Mouse (Mus musculus): Measurements from ENCODE around the gene Cyp4f14. TPM values are rescaled to one million over a fixed set of nuclear protein-coding genes. Genes with fewer than 3 reads are reported as not detected.
A peak's percentile ranks its signal among the peaks of the same experiment; 100 is the strongest.
"Not testable (repeated sequence)": the region's sequence is repeated elsewhere in the genome, so short reads cannot be mapped to it uniquely, and the experiment has no call there.

Gene Cyp4f14
- polyA plus RNA-seq, 1 experiment from 2014 or later: not detected

GRCm38 (mm10) chr17:32890852-32891238 lies 26.3 kb downstream of the Cyp4f14 start:
- H3K27ac ChIP-seq: peak overlapping the region; percentile 89
- no peaks in the 10 kb centered on the region for H3K27me3 ChIP-seq
- H3K9me3 ChIP-seq (replicated peaks): no peaks in the 10 kb centered on the region
- 1% methylated on average over 11 of the region's 11 CpGs for WGBS
- peak overlapping the region; percentile 72 for H3K9ac ChIP-seq
- peak overlapping the region; percentile 76 for H3K4me2 ChIP-seq
- peak; percentile 50 for ATAC-seq (replicated peaks; ENCODE audit: low FRiP score)
- peaks cover 13% of the 10 kb centered on the region for H3K36me3 ChIP-seq
- peaks cover 19% of the 10 kb centered on the region for H3K4me1 ChIP-seq
- H3K4me3 ChIP-seq (replicated peaks): peak overlapping the region; percentile 78

GRCm38 (mm10) chr17:32889611-32890010 lies 27.5 kb downstream of the Cyp4f14 start:
- Histone ChIP-seq H3K4me2 (no peak overlapping the region), H3K9me3 (replicated peaks) (no peaks in the 10 kb centered on the region), H3K36me3 (peaks cover 25% of the 10 kb centered on the region), H3K27ac (no peak overlapping the region), H3K27me3 (no peaks in the 10 kb centered on the region), H3K9ac (no peak overlapping the region), H3K4me1 (peaks cover 19% of the 10 kb centered on the region), H3K4me3 (replicated peaks) (no peak overlapping the region)
- ATAC-seq (replicated peaks; ENCODE audit: low FRiP score): no peak
- WGBS: 95% methylated on average over 6 of the region's 6 CpGs

GRCm38 (mm10) chr17:32880320-32881218 lies 36.6 kb downstream of the Cyp4f14 start:
- Histone ChIP-seq H3K4me1 (peaks cover 11% of the 10 kb centered on the region; the same call in 1 of the 2 replicates), H3K9me3 (replicated peaks) (no peaks in the 10 kb centered on the region), H3K27me3 (no peaks in the 10 kb centered on the region), H3K36me3 (peaks cover 58% of the 10 kb centered on the region), H3K27ac (no peak overlapping the region), H3K4me2 (no peak overlapping the region), H3K4me3 (replicated peaks) (no peak overlapping the region), H3K9ac (no peak overlapping the region)
- 90% methylated on average over 14 of the region's 14 CpGs for WGBS
- no peak for ATAC-seq (replicated peaks; ENCODE audit: low FRiP score)

- H3K4me1 ChIP-seq: peaks cover 11% of the 10 kb centered on the region; the same call in 1 of the 2 replicates
- no peak overlapping the region for H3K4me2 ChIP-seq
- no peaks in the 10 kb centered on the region for H3K9me3 ChIP-seq (replicated peaks)
- H3K9ac ChIP-seq: no peak overlapping the region
- peaks cover 42% of the 10 kb centered on the region for H3K36me3 ChIP-seq
- no peak for ATAC-seq (replicated peaks; ENCODE audit: low FRiP score)
- H3K4me3 ChIP-seq (replicated peaks): no peak overlapping the region
- 95% methylated on average over 11 of the region's 11 CpGs for WGBS
- H3K27me3 ChIP-seq: no peaks in the 10 kb centered on the region
- no peak overlapping the region for H3K27ac ChIP-seq
Measured at GRCm38 (mm10) chr17:32878773-32879172, 38.4 kb downstream of the Cyp4f14 start.

DNA sequence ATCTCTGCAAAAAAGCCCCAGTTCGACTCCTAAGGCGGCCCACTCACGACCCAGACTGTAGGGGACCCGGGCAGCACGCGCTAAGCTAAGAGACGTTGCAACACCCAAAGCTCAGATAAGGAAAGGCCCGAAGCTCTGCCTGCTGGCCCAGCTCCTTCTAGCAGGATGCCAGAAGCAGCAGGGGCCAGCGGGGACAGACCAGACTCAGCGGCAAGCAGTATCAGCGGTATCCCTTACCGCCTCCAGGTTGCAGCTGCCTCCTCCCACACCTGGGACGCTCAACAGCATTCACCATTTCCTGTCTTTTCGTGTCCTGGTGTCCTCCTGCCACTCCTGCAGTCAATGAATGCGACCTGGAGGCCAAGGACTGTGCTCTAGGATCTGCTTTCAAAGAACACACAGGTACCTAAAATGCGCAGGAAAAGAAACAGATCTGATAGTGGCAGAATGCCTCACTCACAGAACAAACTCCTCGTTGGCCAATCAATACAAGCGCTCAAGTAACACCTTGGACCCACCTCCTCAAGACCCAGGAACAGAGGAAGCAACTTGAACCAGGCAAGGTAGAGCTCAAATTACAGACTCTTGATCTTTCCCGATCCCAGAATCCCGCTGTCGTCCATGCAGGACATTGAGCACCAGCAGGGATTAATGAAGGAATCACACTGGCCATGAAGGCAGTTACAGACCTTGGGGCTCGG lies 39.5 kb downstream of the Cyp4f14 start:
- peaks cover 30% of the 10 kb centered on the region for H3K36me3 ChIP-seq
- H3K4me2 ChIP-seq: peak overlapping the region; percentile 55
- H3K9me3 ChIP-seq (replicated peaks): no peaks in the 10 kb centered on the region
- H3K27ac ChIP-seq: peak overlapping the region; percentile 34; the same call in 1 of the 2 replicates
- H3K9ac ChIP-seq: 0 out of 2 replicates have a peak overlapping the region, but pooled peaks have one; percentile 23
- no peak; the same call in 1 of the 2 replicates for ATAC-seq (replicated peaks; ENCODE audit: low FRiP score)
- H3K4me3 ChIP-seq (replicated peaks): peak overlapping the region; percentile 25
- 6% methylated on average over 22 of the region's 22 CpGs for WGBS
- H3K4me1 ChIP-seq: peaks cover 11% of the 10 kb centered on the region; the same call in 1 of the 2 replicates
- no peaks in the 10 kb centered on the region for H3K27me3 ChIP-seq

- Histone ChIP-seq H3K9ac (no peak overlapping the region), H3K27me3 (no peaks in the 10 kb centered on the region), H3K36me3 (no peaks in the 10 kb centered on the region), H3K4me3 (replicated peaks) (no peak overlapping the region), H3K4me2 (no peak overlapping the region), H3K4me1 (peaks cover 8% of the 10 kb centered on the region; the same call in 1 of the 2 replicates), H3K9me3 (replicated peaks) (0 out of 2 replicates have a peak, but pooled peaks cover 3% of the 10 kb centered on the region), H3K27ac (no peak overlapping the region)
- no peak for ATAC-seq (replicated peaks; ENCODE audit: low FRiP score)
- WGBS: 62% methylated on average over 5 of the region's 5 CpGs
Measured at GRCm38 (mm10) chr17:32872696-32873095, 44.4 kb downstream of the Cyp4f14 start.

DNA sequence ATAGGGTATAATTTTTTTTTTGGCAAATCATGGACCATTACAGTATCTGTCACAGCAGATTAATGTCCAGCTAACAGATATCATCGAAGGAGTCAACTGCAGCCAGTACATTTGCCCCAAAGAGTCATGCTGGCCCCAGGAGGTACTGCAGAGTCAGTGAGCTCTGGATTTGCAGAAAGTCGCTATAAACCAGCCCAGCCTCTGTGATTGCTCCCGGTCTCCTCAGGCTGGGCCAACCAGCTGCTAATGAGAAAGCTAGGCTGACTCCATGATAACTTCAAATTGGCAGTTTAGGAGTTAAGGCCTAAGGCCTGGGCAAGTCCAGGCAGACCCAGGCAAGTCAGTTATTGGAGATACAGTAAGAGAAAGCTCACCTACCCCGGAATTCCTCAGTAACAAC lies 45.1 kb downstream of the Cyp4f14 start:
- Histone ChIP-seq H3K27ac (no peak overlapping the region), H3K4me2 (no peak overlapping the region), H3K9ac (no peak overlapping the region), H3K9me3 (replicated peaks) (0 out of 2 replicates have a peak, but pooled peaks cover 3% of the 10 kb centered on the region), H3K36me3 (no peaks in the 10 kb centered on the region), H3K27me3 (no peaks in the 10 kb centered on the region), H3K4me1 (peaks cover 2% of the 10 kb centered on the region; the same call in 1 of the 2 replicates), H3K4me3 (replicated peaks) (no peak overlapping the region)
- no peak for ATAC-seq (replicated peaks; ENCODE audit: low FRiP score)
- 83% methylated on average over 4 of the region's 4 CpGs for WGBS

DNA sequence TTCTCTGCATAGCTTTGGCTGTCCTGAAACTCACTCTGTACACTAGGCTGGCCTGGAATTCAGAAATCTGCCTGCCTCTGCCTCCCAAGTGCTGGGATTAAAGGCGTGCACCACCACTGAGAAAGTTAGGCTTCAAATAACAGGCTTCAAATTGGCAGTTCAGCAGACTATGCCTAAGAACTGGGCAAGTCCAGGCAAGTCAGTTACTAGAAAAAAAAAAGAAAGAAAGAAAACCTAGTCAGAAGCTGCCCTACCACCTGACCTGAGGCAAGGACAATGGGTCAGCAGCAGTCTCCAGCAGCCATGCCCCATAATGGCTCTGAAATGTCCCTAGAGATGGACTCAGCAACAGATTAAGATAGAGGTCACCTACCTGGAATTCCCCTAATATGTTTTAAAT lies 45.7 kb downstream of the Cyp4f14 start:
- Histone ChIP-seq H3K9ac (no peak overlapping the region), H3K4me3 (replicated peaks) (no peak overlapping the region), H3K9me3 (replicated peaks) (0 out of 2 replicates have a peak, but pooled peaks cover 3% of the 10 kb centered on the region), H3K27me3 (no peaks in the 10 kb centered on the region), H3K4me2 (no peak overlapping the region), H3K27ac (no peak overlapping the region), H3K4me1 (no peaks in the 10 kb centered on the region), H3K36me3 (no peaks in the 10 kb centered on the region)
- 94% methylated on average over 1 of the region's 1 CpGs for WGBS
- ATAC-seq (replicated peaks; ENCODE audit: low FRiP score): no peak

GRCm38 (mm10) chr17:32867266-32867665 lies 49.9 kb downstream of the Cyp4f14 start:
- H3K4me2 ChIP-seq; H3K9me3 ChIP-seq (replicated peaks); ATAC-seq (replicated peaks; ENCODE audit: low FRiP score); H3K27me3 ChIP-seq; H3K27ac ChIP-seq; H3K4me1 ChIP-seq; H3K36me3 ChIP-seq; H3K9ac ChIP-seq; H3K4me3 ChIP-seq (replicated peaks): not testable (repeated sequence)
- WGBS: 61% methylated on average over 4 of the region's 7 CpGs

GRCm38 (mm10) chr17:32856713-32857112 lies 60.4 kb downstream of the Cyp4f14 start:
- ATAC-seq (replicated peaks; ENCODE audit: low FRiP score); H3K4me1 ChIP-seq; H3K4me3 ChIP-seq (replicated peaks); H3K27ac ChIP-seq; H3K4me2 ChIP-seq; H3K36me3 ChIP-seq; H3K9ac ChIP-seq; H3K9me3 ChIP-seq (replicated peaks); H3K27me3 ChIP-seq: not testable (repeated sequence)
- 75% methylated on average over 4 of the region's 6 CpGs for WGBS

All from kidney, embryonic 15.5 days (tissue).